23 mouse cellular contexts compared by ENCODE assay signal in the genomic region with DNA sequence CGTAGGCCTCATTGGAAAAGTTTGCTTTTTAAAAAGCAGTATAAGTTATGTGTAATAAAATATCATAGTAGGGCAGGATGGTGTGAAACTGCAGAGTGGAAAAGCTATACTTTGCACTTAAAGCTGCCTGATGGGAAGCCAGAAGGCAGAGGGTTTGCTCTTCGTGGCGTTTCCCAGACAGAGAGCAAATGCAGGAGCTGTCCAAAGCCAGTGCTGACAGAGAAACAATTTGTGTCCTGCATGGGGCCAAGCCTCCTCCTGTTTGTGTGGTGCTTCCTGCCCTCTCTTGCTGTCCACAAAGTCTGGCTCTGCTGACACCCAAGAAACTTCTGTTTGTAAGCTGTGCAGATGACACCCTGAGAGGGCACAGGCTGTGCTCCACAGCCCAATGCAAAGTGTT.
A peak's percentile ranks its signal among the peaks of the same experiment; 100 is the strongest.
DNase-seq lines count a peak whose midpoint lies in the region; ATAC-seq lines count a peak whose summit lies in the region.
"Had no signal": no experiment of that assay in that cellular context is flagged by ENCODE, and none has a peak within 500 bp of the region (broad histone marks: within the 10 kb centered on the region; RNA-seq: fewer than 3 reads in every experiment).

No protein-coding gene starts in this region.

- no peaks in the 10 kb centered on the region for H3K4me1 ChIP-seq in limb, embryonic 11.5 days (ENCODE audit: control insufficient read depth, insufficient read depth, low read length)
- peaks cover 6% of the 10 kb centered on the region for H3K4me1 ChIP-seq in limb, embryonic 10.5 days
- no peaks in the 10 kb centered on the region for H3K4me1 ChIP-seq in embryonic facial prominence, embryonic 11.5 days (ENCODE audit: control insufficient read depth, insufficient read depth, low read length)
- 0 out of 2 replicates have a peak, but pooled peaks cover 4% of the 10 kb centered on the region for H3K4me1 ChIP-seq in midbrain, embryonic 15.5 days
- H3K4me1 ChIP-seq: embryonic facial prominence, embryonic 12.5 days; heart, embryonic 15.5 days; limb, embryonic 12.5 days; liver, embryonic 12.5 days; lung, embryonic 15.5 days had no signal

- H3K27me3 ChIP-seq in limb, embryonic 11.5 days (ENCODE audit: control insufficient read depth, insufficient read depth, low read length): no peaks in the 10 kb centered on the region
- no peaks in the 10 kb centered on the region for H3K27me3 ChIP-seq in limb, embryonic 10.5 days (ENCODE audit: low read depth, poor library complexity, severe bottlenecking)
- no peaks in the 10 kb centered on the region for H3K27me3 ChIP-seq in embryonic facial prominence, embryonic 11.5 days (ENCODE audit: control insufficient read depth, insufficient read depth, low read length)
- no peaks in the 10 kb centered on the region for H3K27me3 ChIP-seq in midbrain, embryonic 15.5 days (replicated peaks)
- H3K27me3 ChIP-seq: embryonic facial prominence, embryonic 12.5 days; heart, embryonic 15.5 days; hindbrain, embryonic 15.5 days; limb, embryonic 12.5 days; liver, embryonic 12.5 days; lung, embryonic 15.5 days; midbrain, embryonic 13.5 days had no signal

- H3K27ac ChIP-seq in limb, embryonic 11.5 days (replicated peaks; ENCODE audit: low read depth, low read length): no peak overlapping the region
- H3K27ac ChIP-seq in limb, embryonic 10.5 days: no peak overlapping the region
- H3K27ac ChIP-seq in embryonic facial prominence, embryonic 11.5 days (replicated peaks; ENCODE audit: low read depth, low read length): no peak overlapping the region
- no peak overlapping the region for H3K27ac ChIP-seq in midbrain, embryonic 15.5 days
- H3K27ac ChIP-seq: embryonic facial prominence, embryonic 12.5 days; heart, adult 2 months; heart, embryonic 15.5 days; hindbrain, embryonic 15.5 days; limb, embryonic 12.5 days; liver, embryonic 12.5 days; lung, embryonic 15.5 days; midbrain, embryonic 13.5 days had no signal

- no peak overlapping the region for H3K4me2 ChIP-seq in limb, embryonic 11.5 days (ENCODE audit: low read depth, severe bottlenecking)
- no peak overlapping the region for H3K4me2 ChIP-seq in embryonic facial prominence, embryonic 11.5 days (ENCODE audit: low read depth, low read length)
- H3K4me2 ChIP-seq in midbrain, embryonic 15.5 days: no peak overlapping the region
- H3K4me2 ChIP-seq: embryonic facial prominence, embryonic 12.5 days; heart, embryonic 15.5 days; hindbrain, embryonic 15.5 days; limb, embryonic 12.5 days; liver, embryonic 12.5 days; lung, embryonic 15.5 days; midbrain, embryonic 13.5 days had no signal

- peak; percentile 16 for DNase-seq in adrenal gland, postnatal 14 days
- DNase-seq in adrenal gland, postnatal 36 days: no peak
- peak; percentile 51 for DNase-seq in limb, embryonic 11.5 days (ENCODE audit: low spot score)
- DNase-seq in limb, embryonic 10.5 days (ENCODE audit: low spot score): no peak
- DNase-seq in adipocyte (ENCODE audit: low spot score): peak; percentile 14
- peak; percentile 56 for DNase-seq in embryonic facial prominence, embryonic 11.5 days (ENCODE audit: low spot score)
- DNase-seq: cerebellum, adult 11-12 months; cerebellum, postnatal 14 days; forebrain, postnatal 0 days; gastrocnemius, postnatal 25 days; heart, adult 2 months; heart, postnatal 4 days; kidney, adult 2 months; thymus, postnatal 14 days had no signal

- H3K4me3 ChIP-seq in limb, embryonic 11.5 days (ENCODE audit: low read depth, low read length): no peak overlapping the region
- no peak overlapping the region for H3K4me3 ChIP-seq in limb, embryonic 10.5 days
- no peak overlapping the region for H3K4me3 ChIP-seq in embryonic facial prominence, embryonic 11.5 days (ENCODE audit: low read depth, low read length)
- H3K4me3 ChIP-seq in midbrain, embryonic 15.5 days: no peak overlapping the region
- H3K4me3 ChIP-seq: embryonic facial prominence, embryonic 12.5 days; heart, adult 2 months; heart, embryonic 15.5 days; hindbrain, embryonic 15.5 days; limb, embryonic 12.5 days; liver, embryonic 12.5 days; lung, embryonic 15.5 days; midbrain, embryonic 13.5 days had no signal

- H3K9me3 ChIP-seq in limb, embryonic 11.5 days (ENCODE audit: control insufficient read depth, low read length): no peaks in the 10 kb centered on the region; the same call in 1 of the 2 replicates
- H3K9me3 ChIP-seq in limb, embryonic 10.5 days (replicated peaks): no peaks in the 10 kb centered on the region
- peaks cover 4% of the 10 kb centered on the region; the same call in 1 of the 2 replicates for H3K9me3 ChIP-seq in embryonic facial prominence, embryonic 11.5 days (replicated peaks; ENCODE audit: control insufficient read depth, low read length)
- no peaks in the 10 kb centered on the region for H3K9me3 ChIP-seq in midbrain, embryonic 15.5 days
- H3K9me3 ChIP-seq: heart, embryonic 15.5 days; hindbrain, embryonic 15.5 days; lung, embryonic 15.5 days had no signal

- WGBS in limb, embryonic 11.5 days: 42% methylated on average over 3 of the region's 3 CpGs
- 50% methylated on average over 3 of the region's 3 CpGs for WGBS in limb, embryonic 10.5 days
- WGBS in embryonic facial prominence, embryonic 11.5 days: 43% methylated on average over 3 of the region's 3 CpGs
- WGBS in midbrain, embryonic 15.5 days: 65% methylated on average over 3 of the region's 3 CpGs

- H3K9ac ChIP-seq in limb, embryonic 11.5 days (ENCODE audit: low read length): no peak overlapping the region
- no peak overlapping the region for H3K9ac ChIP-seq in embryonic facial prominence, embryonic 11.5 days (replicated peaks; ENCODE audit: low read length)
- H3K9ac ChIP-seq in midbrain, embryonic 15.5 days: no peak overlapping the region
- H3K9ac ChIP-seq: embryonic facial prominence, embryonic 12.5 days; forebrain, postnatal 0 days; heart, embryonic 15.5 days; hindbrain, embryonic 15.5 days; limb, embryonic 12.5 days; liver, embryonic 12.5 days; lung, embryonic 15.5 days; midbrain, embryonic 13.5 days had no signal

- no peaks in the 10 kb centered on the region for H3K36me3 ChIP-seq in limb, embryonic 11.5 days (ENCODE audit: control insufficient read depth, insufficient read depth, low read length)
- no peaks in the 10 kb centered on the region for H3K36me3 ChIP-seq in limb, embryonic 10.5 days
- H3K36me3 ChIP-seq in embryonic facial prominence, embryonic 11.5 days (replicated peaks; ENCODE audit: control insufficient read depth, insufficient read depth, low read depth, low read length): no peaks in the 10 kb centered on the region
- no peaks in the 10 kb centered on the region for H3K36me3 ChIP-seq in midbrain, embryonic 15.5 days (replicated peaks)
- H3K36me3 ChIP-seq: embryonic facial prominence, embryonic 12.5 days; heart, embryonic 15.5 days; hindbrain, embryonic 15.5 days; limb, embryonic 12.5 days; liver, embryonic 12.5 days; midbrain, embryonic 13.5 days had no signal

- no peak for ATAC-seq in limb, embryonic 11.5 days (ENCODE audit: insufficient number of reproducible peaks, low FRiP score, low TSS enrichment, low read depth)
- no peak for ATAC-seq in embryonic facial prominence, embryonic 11.5 days (replicated peaks; ENCODE audit: insufficient number of reproducible peaks, low FRiP score, low TSS enrichment, low read depth)
- no peak for ATAC-seq in monocyte, adult 5-6 weeks (replicated peaks; ENCODE audit: insufficient number of reproducible peaks, low FRiP score, low TSS enrichment, poor library complexity, severe bottlenecking)
- ATAC-seq in midbrain, embryonic 15.5 days (replicated peaks): no peak
- ATAC-seq: forebrain, postnatal 0 days; liver, embryonic 12.5 days; midbrain, embryonic 13.5 days had no signal

Comparison
In these comparisons a context has a peak if more than half of its experiments do, and no peak if none do; other contexts are left out.
1. DNase-seq: peak in adrenal gland, postnatal 14 days (single experiment), limb, embryonic 11.5 days (single experiment), adipocyte (single experiment) and embryonic facial prominence, embryonic 11.5 days (single experiment); none in adrenal gland, postnatal 36 days (0 of 2) and limb, embryonic 10.5 days (single experiment).